8 mouse cellular contexts compared by ENCODE assay signal in the genomic region with DNA sequence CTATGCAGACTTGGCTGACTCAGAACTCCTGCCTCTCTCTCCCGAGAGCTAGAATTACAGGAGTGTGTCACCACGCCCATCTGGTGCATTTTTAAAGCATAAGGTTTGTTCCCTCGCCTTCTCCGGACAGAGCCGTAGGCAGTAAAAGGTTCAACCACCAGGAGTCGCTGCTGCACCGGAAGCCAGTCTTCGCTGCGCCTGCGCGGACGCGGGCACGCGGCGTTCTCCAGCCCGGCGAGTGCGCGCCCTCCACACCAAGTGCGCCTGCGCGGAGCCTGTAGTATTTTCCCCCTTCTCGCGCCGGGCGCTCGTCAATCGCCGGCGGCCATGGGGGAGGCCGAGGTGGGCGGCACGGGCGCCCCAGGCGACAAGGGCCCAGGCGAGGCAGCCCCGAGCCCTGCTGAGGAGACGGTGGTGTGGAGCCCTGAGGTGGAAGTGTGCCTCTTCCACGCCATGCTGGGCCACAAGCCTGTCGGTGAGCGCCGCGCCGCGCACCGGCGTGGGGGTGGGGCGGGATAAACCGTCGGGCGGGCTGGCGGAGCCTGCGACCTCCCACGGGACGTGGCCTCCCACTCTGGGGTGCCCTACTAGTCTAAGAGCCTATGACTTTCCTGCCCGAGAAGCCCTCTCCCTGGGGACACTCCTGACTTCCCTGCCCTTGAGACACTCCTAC. TPM values are rescaled to one million over a fixed set of nuclear protein-coding genes. Genes with fewer than 3 reads are reported as not detected.
DNase-seq lines count a peak whose midpoint lies in the region; ATAC-seq lines count a peak whose summit lies in the region.

No protein-coding gene starts in this region.

- H3K79me2 ChIP-seq in macrophage (ENCODE audit: inconsistent target), result peaks cover 45% of the 10 kb centered on the region

- under 1% methylated on average over 55 of the region's 57 CpGs for WGBS in hindbrain, embryonic 16.5 days
- WGBS in macrophage (ENCODE audit: missing documents), result under 1% methylated on average over 50 of the region's 57 CpGs

- no peaks in the 10 kb centered on the region for H3K27me3 ChIP-seq in hindbrain, embryonic 16.5 days (replicated peaks; ENCODE audit: control insufficient read depth, insufficient read depth, low read length)

- peak overlapping the region; percentile 98 for H3K9ac ChIP-seq in hindbrain, embryonic 16.5 days (ENCODE audit: low read depth, low read length)

- ATAC-seq in hindbrain, embryonic 16.5 days, result peak; percentile 79

- H3K9me3 ChIP-seq in hindbrain, embryonic 16.5 days (ENCODE audit: control insufficient read depth, low read length), result no peaks in the 10 kb centered on the region

- peaks cover 17% of the 10 kb centered on the region for H3K4me1 ChIP-seq in hindbrain, embryonic 16.5 days (ENCODE audit: control insufficient read depth, insufficient read depth, low read depth, low read length)

- H3K36me3 ChIP-seq in hindbrain, embryonic 16.5 days (ENCODE audit: control insufficient read depth, insufficient read depth, low read length), result peaks cover 11% of the 10 kb centered on the region
- H3K36me3 ChIP-seq in macrophage (ENCODE audit: inconsistent target), result peaks cover 18% of the 10 kb centered on the region; the same call in 1 of the 2 replicates

- H3K27ac ChIP-seq in hindbrain, embryonic 16.5 days (ENCODE audit: low read depth, low read length), result peak overlapping the region; percentile 80
- H3K27ac ChIP-seq in macrophage, result no peak overlapping the region

- peak overlapping the region; percentile 85 for H3K4me3 ChIP-seq in hindbrain, embryonic 16.5 days (ENCODE audit: low read length)
- peak overlapping the region; percentile 40 for H3K4me3 ChIP-seq in macrophage (ENCODE audit: inconsistent target)

- peak overlapping the region; percentile 68 for H3K4me2 ChIP-seq in hindbrain, embryonic 16.5 days (ENCODE audit: low read length)

- peak; percentile 94 for DNase-seq in WW6 (ENCODE audit: low read depth, low spot score)
- peak; percentile 99 for DNase-seq in cerebellum, postnatal 4 days (ENCODE audit: low spot score in 2 of 2)
- peak; percentile 98 for DNase-seq in gastrocnemius, adult 18-20 months (ENCODE audit: low spot score)
- peak; percentile 97 to 99 for DNase-seq in left cerebral cortex, adult 18-20 months (ENCODE audit: low spot score in 2 of 2)
- DNase-seq in right cerebral cortex, adult 18-20 months, result peak; percentile 96
- peak; percentile 94 for DNase-seq in urinary bladder, postnatal 10 days (ENCODE audit: low spot score)

RNA-seq across cellular contexts. Expression of a gene that starts 1.5 kb away (rescaled TPM):
- total RNA-seq in gastrocnemius, adult 18-20 months (2021), result 1 to 10 TPM; 4.4 to 4.5 TPM
- polyA plus RNA-seq in hindbrain, embryonic 16.5 days (2015; fragmentation: Nextera tagmentation; extraction: Ambion mirVana), result 36.8 and 38.1 TPM in 2 replicates
- 10 to 100 TPM; 19.2 to 19.4 TPM for total RNA-seq in left cerebral cortex, adult 18-20 months (2021)
- 10 to 100 TPM; 29.5 to 98.8 (median 58.0) TPM for total RNA-seq in macrophage (2018; cell fraction: chromatin; rRNA removed)
- total RNA-seq in macrophage (2018; cell fraction: cytosol; rRNA removed), result 10 to 100 TPM in 13 of 26 experiments, 1 to 10 TPM in 13; 6.9 to 13.3 (median 10.0) TPM
- total RNA-seq in macrophage (2018; cell fraction: nucleus; rRNA removed), result 10 to 100 TPM; 25.5 to 97.5 (median 55.3) TPM
- 10.5 to 13.5 TPM (median 12.5 TPM) in 3 replicates for polyA plus RNA-seq in macrophage (2018)

RNA-seq across cellular contexts. Expression of a gene that starts 6.4 kb away (rescaled TPM):
- 10 to 100 TPM; 20.7 to 25.7 TPM for total RNA-seq in gastrocnemius, adult 18-20 months (2021)
- 82.2 and 83.4 TPM in 2 replicates for polyA plus RNA-seq in hindbrain, embryonic 16.5 days (2015; fragmentation: Nextera tagmentation; extraction: Ambion mirVana)
- total RNA-seq in left cerebral cortex, adult 18-20 months (2021), result 10 to 100 TPM; 31.2 to 33.7 TPM
- 100 to 1,000 TPM in 8 of 26 experiments, 10 to 100 TPM in 18; 35.4 to 176 (median 91.3) TPM for total RNA-seq in macrophage (2018; cell fraction: chromatin; rRNA removed)
- 100 to 1,000 TPM in 14 of 26 experiments, 10 to 100 TPM in 12; 65.8 to 175 (median 125) TPM for total RNA-seq in macrophage (2018; cell fraction: cytosol; rRNA removed)
- total RNA-seq in macrophage (2018; cell fraction: nucleus; rRNA removed), result 100 to 1,000 TPM in 18 of 26 experiments, 10 to 100 TPM in 8; 62.2 to 241 (median 143) TPM
- polyA plus RNA-seq in macrophage (2018), result 50.5 to 112 TPM (median 71.7 TPM) in 3 replicates

RNA-seq across cellular contexts. Expression of a gene that starts 15.0 kb away (rescaled TPM):
- total RNA-seq in gastrocnemius, adult 18-20 months (2021), result under 1 TPM in 1 of 2 experiments, not detected in 1; 0.07 TPM
- polyA plus RNA-seq in hindbrain, embryonic 16.5 days (2015; fragmentation: Nextera tagmentation; extraction: Ambion mirVana), result 92.8 and 93.2 TPM in 2 replicates
- 1 to 10 TPM; 3.5 to 4.4 TPM for total RNA-seq in left cerebral cortex, adult 18-20 months (2021)
- total RNA-seq in macrophage (2018; cell fraction: chromatin; rRNA removed), result 10 to 100 TPM in 21 of 26 experiments, 1 to 10 TPM in 5; 5.3 to 36.2 (median 16.2) TPM
- 1 to 10 TPM in 2 of 26 experiments, under 1 TPM in 24; 0.08 to 1.3 (median 0.27) TPM for total RNA-seq in macrophage (2018; cell fraction: cytosol; rRNA removed)
- total RNA-seq in macrophage (2018; cell fraction: nucleus; rRNA removed), result 1 to 10 TPM; 2.9 to 9.8 (median 6.0) TPM
- 0.16 to 0.52 TPM (median 0.27 TPM) in 3 replicates for polyA plus RNA-seq in macrophage (2018)

RNA-seq across cellular contexts. Expression of a gene that starts 59.9 kb away (rescaled TPM):
- not detected for total RNA-seq in gastrocnemius, adult 18-20 months (2021)
- polyA plus RNA-seq in hindbrain, embryonic 16.5 days (2015; fragmentation: Nextera tagmentation; extraction: Ambion mirVana), result 0.31 and 0.50 TPM in 2 replicates
- total RNA-seq in left cerebral cortex, adult 18-20 months (2021), result under 1 TPM; 0.30 to 0.37 TPM
- under 1 TPM in 1 of 26 experiments, not detected in 25; 0.51 TPM for total RNA-seq in macrophage (2018; cell fraction: chromatin; rRNA removed)
- not detected for total RNA-seq in macrophage (2018; cell fraction: cytosol; rRNA removed)
- total RNA-seq in macrophage (2018; cell fraction: nucleus; rRNA removed), result under 1 TPM in 2 of 26 experiments, not detected in 24; 0.30 to 0.86 TPM
- not detected in 3 replicates for polyA plus RNA-seq in macrophage (2018)
